Comparison of ENCODE assay signal across 22 mouse cellular contexts in the genomic region with DNA sequence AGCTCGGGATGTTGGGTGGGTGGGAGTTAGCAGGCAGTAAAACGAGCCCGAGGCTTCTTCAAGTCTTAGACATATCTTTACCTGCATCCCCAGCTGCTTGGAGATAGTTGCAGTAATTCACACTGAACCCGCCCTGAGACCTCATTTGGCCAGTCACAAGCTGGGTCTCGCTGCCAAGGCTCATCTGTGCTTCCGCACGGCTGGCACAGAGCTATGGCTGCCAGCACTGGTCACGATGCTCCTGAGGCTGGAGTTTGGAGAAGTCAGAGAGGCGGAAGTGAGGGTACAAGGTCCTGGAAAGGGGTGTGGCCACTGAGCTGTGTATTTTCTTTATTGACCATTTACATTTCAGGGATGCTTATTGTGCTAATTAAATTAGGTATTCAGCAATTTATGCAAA. TPM values are rescaled to one million over a fixed set of nuclear protein-coding genes. Genes with fewer than 3 reads are reported as not detected.
DNase-seq lines count a peak whose midpoint lies in the region; ATAC-seq and TF ChIP-seq lines count a peak whose summit lies in the region.
"Had no signal": no experiment of that assay in that cellular context is flagged by ENCODE, and none has a peak within 500 bp of the region (broad histone marks: within the 10 kb centered on the region; RNA-seq: fewer than 3 reads in every experiment).

No protein-coding gene starts in this region.

- H3K4me3 ChIP-seq in hindbrain, postnatal 0 days (ENCODE audit: low read length): no peak overlapping the region
- H3K4me3 ChIP-seq in hindbrain, embryonic 13.5 days: no peak overlapping the region
- peak overlapping the region; percentile 17; the same call in 1 of the 2 replicates for H3K4me3 ChIP-seq in G1E (ENCODE audit: low read depth, low read length)
- H3K4me3 ChIP-seq in hindbrain, embryonic 16.5 days (ENCODE audit: low read length): no peak overlapping the region
- H3K4me3 ChIP-seq in lung, postnatal 0 days (ENCODE audit: low read depth, low read length): no peak overlapping the region
- H3K4me3 ChIP-seq: forebrain, embryonic 10.5 days; limb, embryonic 13.5 days; stomach, embryonic 15.5 days had no signal

- TF ChIP-seq EP300 in lung, postnatal 0 days (IDR thresholded peaks at IDR 0.05): no peak

- DNase-seq in hindbrain, postnatal 0 days (ENCODE audit: low spot score): peak; percentile 55
- no peak for DNase-seq in G1E (ENCODE audit: low spot score)
- DNase-seq in brain, adult 2 months (ENCODE audit: low read depth, low spot score): peak; percentile 29
- peak; percentile 45 to 57 for DNase-seq in cerebellum, postnatal 25 days
- no peak for DNase-seq in B cell, adult 2 months
- DNase-seq in lung, postnatal 0 days (ENCODE audit: low spot score): no peak
- DNase-seq: adrenal gland, adult 8-10 months; gastrocnemius, postnatal 10 days; heart, postnatal 10 days; kidney, adult 18-20 months; kidney, postnatal 14 days had no signal

- H3K9ac ChIP-seq in hindbrain, postnatal 0 days (replicated peaks; ENCODE audit: low read length): no peak overlapping the region
- no peak overlapping the region for H3K9ac ChIP-seq in hindbrain, embryonic 13.5 days
- no peak overlapping the region for H3K9ac ChIP-seq in hindbrain, embryonic 16.5 days (ENCODE audit: low read depth, low read length)
- H3K9ac ChIP-seq in lung, postnatal 0 days (replicated peaks; ENCODE audit: low read depth): no peak overlapping the region
- H3K9ac ChIP-seq: hindbrain, embryonic 14.5 days; limb, embryonic 13.5 days; stomach, embryonic 15.5 days had no signal

- H3K9me3 ChIP-seq in hindbrain, postnatal 0 days (ENCODE audit: low read length): no peaks in the 10 kb centered on the region
- no peaks in the 10 kb centered on the region for H3K9me3 ChIP-seq in hindbrain, embryonic 13.5 days
- H3K9me3 ChIP-seq in G1E (replicated peaks): 0 out of 2 replicates have a peak, but pooled peaks cover 2% of the 10 kb centered on the region
- H3K9me3 ChIP-seq in hindbrain, embryonic 16.5 days (ENCODE audit: control insufficient read depth, low read length): no peaks in the 10 kb centered on the region
- no peaks in the 10 kb centered on the region for H3K9me3 ChIP-seq in lung, postnatal 0 days (ENCODE audit: low read length)
- H3K9me3 ChIP-seq: forebrain, embryonic 10.5 days; limb, embryonic 13.5 days; stomach, embryonic 15.5 days had no signal

- H3K27ac ChIP-seq in hindbrain, postnatal 0 days: no peak overlapping the region
- H3K27ac ChIP-seq in hindbrain, embryonic 13.5 days: no peak overlapping the region
- H3K27ac ChIP-seq in hindbrain, embryonic 16.5 days (ENCODE audit: low read depth, low read length): no peak overlapping the region
- H3K27ac ChIP-seq in lung, postnatal 0 days (ENCODE audit: low read length): no peak overlapping the region
- H3K27ac ChIP-seq: forebrain, embryonic 10.5 days; hindbrain, embryonic 14.5 days; limb, embryonic 13.5 days; stomach, embryonic 15.5 days had no signal

- peak; percentile 43; the same call in 1 of the 2 replicates for ATAC-seq in hindbrain, postnatal 0 days
- no peak for ATAC-seq in hindbrain, embryonic 13.5 days (ENCODE audit: low FRiP score)
- ATAC-seq in G1E (ENCODE audit: extremely low read depth, insufficient number of reproducible peaks, low FRiP score, poor library complexity, severe bottlenecking): no peak
- no peak for ATAC-seq in hindbrain, embryonic 16.5 days
- no peak for ATAC-seq in lung, postnatal 0 days

- H3K27me3 ChIP-seq in hindbrain, postnatal 0 days (ENCODE audit: insufficient read depth, low read length): no peaks in the 10 kb centered on the region
- H3K27me3 ChIP-seq in hindbrain, embryonic 13.5 days: no peaks in the 10 kb centered on the region; the same call in 1 of the 2 replicates
- H3K27me3 ChIP-seq in G1E (ENCODE audit: insufficient read depth, low read length): peaks cover 13% of the 10 kb centered on the region
- H3K27me3 ChIP-seq in hindbrain, embryonic 16.5 days (replicated peaks; ENCODE audit: control insufficient read depth, insufficient read depth, low read length): no peaks in the 10 kb centered on the region
- no peaks in the 10 kb centered on the region for H3K27me3 ChIP-seq in lung, postnatal 0 days (replicated peaks; ENCODE audit: insufficient read depth, low read length)
- H3K27me3 ChIP-seq: stomach, embryonic 15.5 days had no signal

- 58% methylated on average over 9 of the region's 9 CpGs for WGBS in hindbrain, postnatal 0 days
- 81% methylated on average over 9 of the region's 9 CpGs for WGBS in hindbrain, embryonic 13.5 days
- WGBS in hindbrain, embryonic 16.5 days: 72% methylated on average over 9 of the region's 9 CpGs
- 61% methylated on average over 9 of the region's 9 CpGs for WGBS in lung, postnatal 0 days

- TF ChIP-seq CTCF in hindbrain, postnatal 0 days (IDR thresholded peaks at IDR 0.05; ENCODE audit: low read depth): no peak
- no peak for TF ChIP-seq CTCF in G1E (IDR thresholded peaks at IDR 0.05; ENCODE audit: low read depth, low read length)
- TF ChIP-seq CTCF in lung, postnatal 0 days (IDR thresholded peaks at IDR 0.05): no peak

- H3K36me3 ChIP-seq in hindbrain, postnatal 0 days (ENCODE audit: insufficient read depth, low read length): no peaks in the 10 kb centered on the region
- no peaks in the 10 kb centered on the region for H3K36me3 ChIP-seq in hindbrain, embryonic 13.5 days
- no peaks in the 10 kb centered on the region for H3K36me3 ChIP-seq in G1E (replicated peaks)
- H3K36me3 ChIP-seq in hindbrain, embryonic 16.5 days (ENCODE audit: control insufficient read depth, insufficient read depth, low read length): no peaks in the 10 kb centered on the region
- no peaks in the 10 kb centered on the region for H3K36me3 ChIP-seq in lung, postnatal 0 days (ENCODE audit: insufficient read depth, low read length)
- H3K36me3 ChIP-seq: forebrain, embryonic 10.5 days; limb, embryonic 13.5 days; stomach, embryonic 15.5 days had no signal

- no peaks in the 10 kb centered on the region for H3K4me1 ChIP-seq in hindbrain, postnatal 0 days (ENCODE audit: insufficient read depth, low read length)
- H3K4me1 ChIP-seq in hindbrain, embryonic 13.5 days (replicated peaks): no peaks in the 10 kb centered on the region
- peaks cover 4% of the 10 kb centered on the region for H3K4me1 ChIP-seq in G1E (ENCODE audit: insufficient read depth, low read depth, low read length)
- H3K4me1 ChIP-seq in hindbrain, embryonic 16.5 days (ENCODE audit: control insufficient read depth, insufficient read depth, low read depth, low read length): no peaks in the 10 kb centered on the region
- no peaks in the 10 kb centered on the region for H3K4me1 ChIP-seq in lung, postnatal 0 days (ENCODE audit: insufficient read depth, low read depth, low read length)
- H3K4me1 ChIP-seq: forebrain, embryonic 10.5 days; limb, embryonic 13.5 days; stomach, embryonic 15.5 days had no signal

- no peak overlapping the region for H3K4me2 ChIP-seq in hindbrain, postnatal 0 days (ENCODE audit: low read depth, low read length)
- no peak overlapping the region for H3K4me2 ChIP-seq in hindbrain, embryonic 13.5 days
- no peak overlapping the region for H3K4me2 ChIP-seq in hindbrain, embryonic 16.5 days (ENCODE audit: low read length)
- no peak overlapping the region for H3K4me2 ChIP-seq in lung, postnatal 0 days (replicated peaks; ENCODE audit: low read depth, low read length)
- H3K4me2 ChIP-seq: hindbrain, embryonic 14.5 days; limb, embryonic 13.5 days; midbrain, embryonic 11.5 days; stomach, embryonic 15.5 days had no signal

RNA-seq across cellular contexts. Expression of gene Slc10a1, which starts 15.2 kb away (rescaled TPM):
- total RNA-seq in hindbrain, postnatal 0 days (2014; rRNA removed): not detected in 2 replicates
- polyA plus RNA-seq in hindbrain, postnatal 0 days (2015; fragmentation: Nextera tagmentation; extraction: Ambion mirVana): 0.11 TPM in 2 replicates
- polyA plus RNA-seq in hindbrain, embryonic 13.5 days (2015; fragmentation: Nextera tagmentation; extraction: Ambion mirVana): 0.21 and 0.76 TPM in 2 replicates
- total RNA-seq in G1E (2014; fragmentation: Nextera tagmentation) (not detected in 2 replicates), G1E (2017) (0.44 and 0.52 TPM in 2 replicates)
- not detected in 2 replicates for polyA plus RNA-seq in G1E (2012)
- 0.43 and 0.61 TPM in 2 replicates for polyA plus RNA-seq in hindbrain, embryonic 16.5 days (2015; fragmentation: Nextera tagmentation; extraction: Ambion mirVana)
- 0.47 and 0.57 TPM in 2 replicates for polyA plus RNA-seq in lung, postnatal 0 days (2015; fragmentation: Nextera tagmentation; extraction: Ambion mirVana)
- total RNA-seq: heart, adult 8-10 months; heart, postnatal 10 days; layer of hippocampus, adult 8-10 months had no signal
- polyA plus RNA-seq: cortical plate, adult 2 months; frontal cortex, adult 2 months had no signal

RNA-seq across cellular contexts. Expression of gene Srsf5, which starts 38.4 kb away (rescaled TPM):
- total RNA-seq in hindbrain, postnatal 0 days (2014; rRNA removed): 222 and 291 TPM in 2 replicates
- 486 and 514 TPM in 2 replicates for polyA plus RNA-seq in hindbrain, postnatal 0 days (2015; fragmentation: Nextera tagmentation; extraction: Ambion mirVana)
- polyA plus RNA-seq in hindbrain, embryonic 13.5 days (2015; fragmentation: Nextera tagmentation; extraction: Ambion mirVana): 479 and 495 TPM in 2 replicates
- total RNA-seq in G1E (2014; fragmentation: Nextera tagmentation): 655 and 656 TPM in 2 replicates
- 895 and 1,080 TPM in 2 replicates for total RNA-seq in G1E (2017)
- 111 and 297 TPM in 2 replicates for polyA plus RNA-seq in G1E (2012)
- polyA plus RNA-seq in hindbrain, embryonic 16.5 days (2015; fragmentation: Nextera tagmentation; extraction: Ambion mirVana): 371 and 381 TPM in 2 replicates
- polyA plus RNA-seq in lung, postnatal 0 days (2015; fragmentation: Nextera tagmentation; extraction: Ambion mirVana): 442 and 529 TPM in 2 replicates

RNA-seq across cellular contexts. Expression of gene Smoc1, which starts 42.9 kb away (rescaled TPM):
- total RNA-seq in hindbrain, postnatal 0 days (2014; rRNA removed): 32.7 and 42.0 TPM in 2 replicates
- polyA plus RNA-seq in hindbrain, postnatal 0 days (2015; fragmentation: Nextera tagmentation; extraction: Ambion mirVana): 30.5 and 31.5 TPM in 2 replicates
- polyA plus RNA-seq in hindbrain, embryonic 13.5 days (2015; fragmentation: Nextera tagmentation; extraction: Ambion mirVana): 20.5 and 21.4 TPM in 2 replicates
- total RNA-seq in G1E (2014; fragmentation: Nextera tagmentation): 33.8 and 36.3 TPM in 2 replicates
- 28.1 and 28.3 TPM in 2 replicates for total RNA-seq in G1E (2017)
- polyA plus RNA-seq in G1E (2012): 7.4 and 10.6 TPM in 2 replicates
- 34.3 and 36.3 TPM in 2 replicates for polyA plus RNA-seq in hindbrain, embryonic 16.5 days (2015; fragmentation: Nextera tagmentation; extraction: Ambion mirVana)
- 0.19 and 0.45 TPM in 2 replicates for polyA plus RNA-seq in lung, postnatal 0 days (2015; fragmentation: Nextera tagmentation; extraction: Ambion mirVana)

Comparison
In these comparisons a context has a peak if more than half of its experiments do, and no peak if none do; other contexts are left out.
1. DNase-seq: peak in hindbrain, postnatal 0 days (single experiment), brain, adult 2 months (single experiment) and cerebellum, postnatal 25 days (2 of 2); none in G1E (single experiment), B cell, adult 2 months (0 of 2) and lung, postnatal 0 days (single experiment).